Mouse (Mus musculus) lung, postnatal 0 days (tissue): Measurements from ENCODE around the gene Cenpt.

ENCODE experiments used
- CTCF ChIP-seq: IDR thresholded peaks from 2 replicates; pipeline ENCODE4 v1.5.1; 2016; ENCODE audit warnings: antibody characterized with exemption, mild to moderate bottlenecking
- EP300 ChIP-seq: IDR thresholded peaks from 2 replicates; pipeline ENCODE4 v1.6.1; 2016; ENCODE audit warnings: antibody characterized with exemption, mild to moderate bottlenecking, control low read depth

DNA sequence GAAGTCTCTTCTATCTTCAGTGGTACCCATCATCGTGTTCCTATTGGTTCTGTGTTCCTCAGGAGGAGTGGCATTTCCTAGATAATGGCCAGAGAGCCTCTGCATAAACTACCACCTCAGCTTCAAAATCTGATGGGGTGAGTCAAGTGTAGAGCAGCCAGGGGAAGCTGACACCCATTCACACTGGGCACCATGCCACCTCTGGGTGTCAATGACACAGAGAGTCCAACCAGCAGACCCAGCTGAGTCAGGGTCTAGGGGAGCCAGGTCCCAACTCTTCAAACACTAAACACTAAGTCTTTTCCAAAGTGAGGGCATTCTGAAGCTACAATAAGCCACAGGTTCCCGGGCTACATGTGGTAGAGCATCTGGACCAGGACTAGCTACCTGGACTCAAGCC is 44.6 kb downstream of the Cenpt start:
- TF ChIP-seq CTCF (no peak), EP300 (no peak)
